Mouse (Mus musculus) stomach, embryonic 16.5 days (tissue): ENCODE results near the gene Wdr82. TPM values are rescaled to one million over a fixed set of nuclear protein-coding genes. Genes with fewer than 3 reads are reported as not detected.
A peak's percentile ranks its signal among the peaks of the same experiment; 100 is the strongest.

Source experiments
- ATAC-seq: fragments of 200-750 bp; cut with Nextera tagmentation; 2 replicates; pipeline ENCODE4 v1.8.0; 2017; ENCODE audit warnings: moderate number of reproducible peaks, moderate TSS enrichment; ENCODE audit not compliant: insufficient read depth, low FRiP score
- H3K27ac ChIP-seq: fragments of 300-500 bp; sonication (generic); 2 replicates; pipeline ENCODE4 v1.5.1; 2014; ENCODE audit warnings: low read length
- H3K27me3 ChIP-seq: fragments of 300-500 bp; sonication (generic); 2 replicates; pipeline ENCODE4 v1.6.1; 2014; ENCODE audit warnings: low read length, control low read depth, mixed read lengths; ENCODE audit not compliant: control insufficient read depth, insufficient read depth
- H3K36me3 ChIP-seq: fragments of 300-500 bp; sonication (generic); 2 replicates; pipeline ENCODE4 v1.6.1; 2014; ENCODE audit warnings: low read length; ENCODE audit not compliant: control insufficient read depth, insufficient read depth
- H3K4me1 ChIP-seq: fragments of 300-500 bp; sonication (generic); 2 replicates; pipeline ENCODE4 v1.6.1; 2014; ENCODE audit warnings: low read length, control low read depth, mixed read lengths; ENCODE audit not compliant: control insufficient read depth, insufficient read depth
- H3K4me2 ChIP-seq: fragments of 300-500 bp; sonication (generic); 2 replicates; pipeline ENCODE4 v1.6.1; 2014; ENCODE audit warnings: low read depth, low read length, mixed read lengths
- H3K4me3 ChIP-seq: fragments of 300-500 bp; sonication (generic); replicated peaks from 2 replicates; pipeline ENCODE4 v1.5.1; 2014; ENCODE audit warnings: mild to moderate bottlenecking, low read length
- H3K9ac ChIP-seq: fragments of 300-500 bp; sonication (generic); 2 replicates; pipeline ENCODE4 v1.6.1; 2014; ENCODE audit warnings: low read length
- H3K9me3 ChIP-seq: fragments of 300-500 bp; sonication (generic); replicated peaks from 2 replicates; pipeline ENCODE4 v1.6.1; 2016; ENCODE audit warnings: low read length, control low read depth; ENCODE audit not compliant: control insufficient read depth
- WGBS: fragments of 180-500 bp; shearing (Covaris S2); extraction: QIAGEN DNeasy Blood & Tissue Kit; methylation state at CpG from one replicate; pipeline ENCODE4 v1.1.7; 2014; 5-methylcytosine and 5-hydroxymethylcytosine counted together
- polyA plus RNA-seq: library from polyadenylated mRNA; unstranded; fragments of >200 nt; fragmentation: Nextera tagmentation; extraction: Ambion mirVana; gene quantifications from 2 replicates; pipeline ENCODE4 v1.2.1, GENCODE M21; 2015

Wdr82 gene
- polyA plus RNA-seq = 16.1 TPM in 2 replicates

- under 1% methylated on average over 79 of the region's 81 CpGs for WGBS
- H3K4me1 ChIP-seq = peaks cover 26% of the 10 kb centered on the region
- peak; percentile 95 for ATAC-seq
These were observed at the start of gene Wdr82 for GRCm38 (mm10) chr9:106170556-106171345. Gene Wdr82, plus strand, starts transcription at chr9:106170928.

GRCm38 (mm10) chr9:106123599-106123998 is 47.1 kb upstream of the Wdr82 start:
- Histone ChIP-seq H3K4me3 (no peak overlapping the region), H3K9ac (no peak overlapping the region), H3K9me3 (no peaks in the 10 kb centered on the region), H3K27me3 (no peaks in the 10 kb centered on the region), H3K36me3 (no peaks in the 10 kb centered on the region), H3K4me2 (no peak overlapping the region), H3K27ac (no peak overlapping the region), H3K4me1 (no peaks in the 10 kb centered on the region)
- 43% methylated on average over 4 of the region's 4 CpGs for WGBS
- no peak; the same call in 1 of the 2 replicates for ATAC-seq

More at GRCm38 (mm10) chr9:106170556-106171345, at the start of gene Wdr82:
- Histone ChIP-seq H3K27ac (peak within 1 kb of the TSS; percentile 98), H3K27me3 (no peaks in the 10 kb centered on the region), H3K4me3 (peak within 1 kb of the TSS; percentile 99), H3K9ac (peak within 1 kb of the TSS; percentile 96), H3K4me2 (peak within 1 kb of the TSS; percentile 72), H3K36me3 (no peaks in the 10 kb centered on the region), H3K9me3 (no peaks in the 10 kb centered on the region)

GRCm38 (mm10) chr9:106126786-106127251 is 43.9 kb upstream of the Wdr82 start:
- Histone ChIP-seq H3K36me3 (no peaks in the 10 kb centered on the region), H3K4me2 (no peak overlapping the region), H3K4me3 (no peak overlapping the region), H3K27me3 (no peaks in the 10 kb centered on the region), H3K4me1 (no peaks in the 10 kb centered on the region), H3K9me3 (no peaks in the 10 kb centered on the region), H3K27ac (no peak overlapping the region), H3K9ac (no peak overlapping the region)
- WGBS = 19% methylated on average over 2 of the region's 2 CpGs
- ATAC-seq = no peak

- no peak overlapping the region for H3K27ac ChIP-seq
- H3K9ac ChIP-seq = no peak overlapping the region
- H3K36me3 ChIP-seq = no peaks in the 10 kb centered on the region
- H3K9me3 ChIP-seq = no peaks in the 10 kb centered on the region
- no peaks in the 10 kb centered on the region for H3K27me3 ChIP-seq
- WGBS = 72% methylated on average over 2 of the region's 2 CpGs
- no peak overlapping the region for H3K4me3 ChIP-seq
- no peak for ATAC-seq
- H3K4me2 ChIP-seq = no peak overlapping the region
- no peaks in the 10 kb centered on the region for H3K4me1 ChIP-seq
These were observed 41.7 kb upstream of the Wdr82 start for GRCm38 (mm10) chr9:106129072-106129471.

DNA sequence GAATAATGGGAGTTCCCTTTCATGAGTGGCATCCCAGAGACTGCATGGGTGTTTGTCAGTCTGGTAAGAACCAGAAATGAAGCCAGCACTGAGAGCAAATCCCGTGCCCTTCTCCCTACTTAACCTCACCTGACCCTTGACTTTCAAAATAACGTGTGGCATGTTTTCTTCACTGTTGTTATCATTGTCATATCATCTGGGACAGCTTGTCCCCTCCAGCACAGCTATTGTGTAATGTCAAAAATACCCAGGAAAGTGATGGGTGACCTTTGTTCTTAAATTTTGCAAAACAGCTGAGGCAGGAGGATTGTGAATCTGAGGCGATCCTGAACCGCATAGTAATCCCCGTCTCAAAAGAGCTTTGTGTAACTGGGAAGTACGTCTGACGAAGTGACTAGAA is 40.5 kb upstream of the Wdr82 start:
- Histone ChIP-seq H3K4me1 (no peaks in the 10 kb centered on the region), H3K4me2 (no peak overlapping the region), H3K27me3 (no peaks in the 10 kb centered on the region), H3K27ac (no peak overlapping the region), H3K9me3 (no peaks in the 10 kb centered on the region), H3K36me3 (no peaks in the 10 kb centered on the region), H3K9ac (no peak overlapping the region), H3K4me3 (no peak overlapping the region)
- WGBS = 76% methylated on average over 7 of the region's 7 CpGs
- no peak for ATAC-seq

GRCm38 (mm10) chr9:106137671-106138216 is 33.0 kb upstream of the Wdr82 start:
- WGBS = 69% methylated on average over 10 of the region's 10 CpGs
- Histone ChIP-seq H3K9ac (no peak overlapping the region), H3K4me3 (no peak overlapping the region), H3K36me3 (no peaks in the 10 kb centered on the region), H3K27me3 (no peaks in the 10 kb centered on the region), H3K4me1 (no peaks in the 10 kb centered on the region), H3K4me2 (no peak overlapping the region), H3K9me3 (no peaks in the 10 kb centered on the region), H3K27ac (no peak overlapping the region)
- ATAC-seq = no peak

GRCm38 (mm10) chr9:106139763-106140162 is 31.0 kb upstream of the Wdr82 start:
- 53% methylated on average over 10 of the region's 10 CpGs for WGBS
- no peak for ATAC-seq
- H3K9me3 ChIP-seq = no peaks in the 10 kb centered on the region

DNA sequence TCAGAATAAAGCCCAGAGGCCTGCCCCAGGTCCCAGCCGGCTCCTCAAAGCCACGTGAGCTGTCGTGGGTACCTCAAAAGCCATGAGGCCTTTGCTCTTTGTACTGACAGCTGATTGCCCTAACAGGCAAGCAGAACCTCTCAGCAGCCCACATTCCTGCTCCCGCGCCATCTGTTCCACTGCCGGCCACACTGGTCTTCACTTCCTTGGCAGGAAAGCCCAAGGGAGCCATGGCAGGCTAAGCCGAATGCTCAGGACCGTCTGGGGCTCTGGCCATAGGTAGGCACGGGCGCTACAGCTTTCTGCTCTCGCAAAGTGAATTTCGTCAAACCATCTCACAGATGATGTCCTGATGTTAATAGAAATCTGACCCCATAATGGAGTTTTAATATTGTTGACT is 28.8 kb upstream of the Wdr82 start:
- Histone ChIP-seq H3K27ac (no peak overlapping the region), H3K9ac (no peak overlapping the region), H3K4me2 (no peak overlapping the region), H3K27me3 (no peaks in the 10 kb centered on the region), H3K4me3 (no peak overlapping the region), H3K4me1 (no peaks in the 10 kb centered on the region), H3K36me3 (no peaks in the 10 kb centered on the region), H3K9me3 (no peaks in the 10 kb centered on the region)
- ATAC-seq = no peak
- WGBS = 83% methylated on average over 12 of the region's 12 CpGs

More at GRCm38 (mm10) chr9:106139763-106140162, 31.0 kb upstream of the Wdr82 start:
- no peak overlapping the region for H3K4me3 ChIP-seq
- H3K9ac ChIP-seq = no peak overlapping the region
- no peaks in the 10 kb centered on the region for H3K27me3 ChIP-seq
- H3K4me1 ChIP-seq = no peaks in the 10 kb centered on the region
- H3K4me2 ChIP-seq = no peak overlapping the region
- no peak overlapping the region for H3K27ac ChIP-seq
- H3K36me3 ChIP-seq = no peaks in the 10 kb centered on the region

DNA sequence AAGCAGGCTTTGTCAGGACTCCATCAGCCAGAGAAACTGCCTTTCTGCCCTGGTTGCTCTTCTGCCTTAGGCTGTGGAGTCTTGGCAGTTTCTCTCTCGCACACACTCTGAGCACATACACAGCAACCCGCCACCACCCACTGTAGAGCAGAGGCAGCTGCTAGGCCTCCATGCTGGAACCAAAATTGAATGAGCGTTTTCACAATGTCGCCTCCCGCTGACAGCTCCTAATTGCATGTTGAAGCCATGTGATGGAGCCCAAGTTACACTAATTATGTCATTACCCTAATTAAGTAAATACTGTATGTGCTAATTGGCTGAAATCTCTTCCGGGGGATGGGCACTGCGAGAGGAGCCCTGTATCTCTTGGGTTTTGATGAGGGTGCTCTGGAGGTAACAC is 26.6 kb upstream of the Wdr82 start:
- peaks cover 10% of the 10 kb centered on the region for H3K4me1 ChIP-seq
- no peaks in the 10 kb centered on the region for H3K9me3 ChIP-seq
- H3K4me2 ChIP-seq = no peak overlapping the region
- H3K27ac ChIP-seq = no peak overlapping the region
- 0 out of 2 replicates have a peak, but pooled peaks cover 16% of the 10 kb centered on the region for H3K27me3 ChIP-seq
- H3K4me3 ChIP-seq = no peak overlapping the region
- no peak overlapping the region for H3K9ac ChIP-seq
- no peaks in the 10 kb centered on the region for H3K36me3 ChIP-seq
- no peak for ATAC-seq
- WGBS = 84% methylated on average over 7 of the region's 7 CpGs
